Mouse (Mus musculus): Measurements from ENCODE around the gene Foxp4. TPM values are rescaled to one million over a fixed set of nuclear protein-coding genes. Genes with fewer than 3 reads are reported as not detected.

The Foxp4 gene
- polyA plus RNA-seq, 2 experiments, result 38.6 to 104 TPM

GRCm38 (mm10) chr17:47929431-47929830 lies 5.0 kb upstream of the Foxp4 start:
- no peak for TF ChIP-seq POLR2A (IDR thresholded peaks at IDR 0.05; ENCODE audit: borderline replicate concordance, extremely low read depth, insufficient read depth, insufficient read length)
- H3K9me3 ChIP-seq (ENCODE audit: control insufficient read depth, low read length), result no peaks in the 10 kb centered on the region
- DNase-seq (ENCODE audit: low spot score), result no peak
- no peak overlapping the region for H3K4me2 ChIP-seq (replicated peaks; ENCODE audit: low read depth, low read length, severe bottlenecking)
- H3K4me3 ChIP-seq (replicated peaks; ENCODE audit: low read length), result no peak overlapping the region
- H3K4me1 ChIP-seq (ENCODE audit: control insufficient read depth, insufficient read depth, low read length), result peaks cover 9% of the 10 kb centered on the region; the same call in 1 of the 2 replicates
- H3K27me3 ChIP-seq (ENCODE audit: control insufficient read depth, insufficient read depth, low read length), result no peaks in the 10 kb centered on the region
- 86% methylated on average over 4 of the region's 4 CpGs for WGBS
- H3K9ac ChIP-seq (ENCODE audit: low read depth, low read length, severe bottlenecking), result no peak overlapping the region
- no peak overlapping the region for H3K27ac ChIP-seq (replicated peaks; ENCODE audit: low read depth, low read length)
- ATAC-seq (ENCODE audit: low FRiP score, low read depth), result no peak
- no peaks in the 10 kb centered on the region for H3K36me3 ChIP-seq (ENCODE audit: control insufficient read depth, insufficient read depth, low read length)

- Histone ChIP-seq H3K4me1 (ENCODE audit: control insufficient read depth, insufficient read depth, low read length) (peaks cover 18% of the 10 kb centered on the region), H3K9me3 (ENCODE audit: control insufficient read depth, low read length) (no peaks in the 10 kb centered on the region), H3K36me3 (ENCODE audit: control insufficient read depth, insufficient read depth, low read length) (no peaks in the 10 kb centered on the region), H3K4me2 (replicated peaks; ENCODE audit: low read depth, low read length, severe bottlenecking) (peak overlapping the region; percentile 88), H3K27me3 (ENCODE audit: control insufficient read depth, insufficient read depth, low read length) (no peaks in the 10 kb centered on the region), H3K9ac (ENCODE audit: low read depth, low read length, severe bottlenecking) (no peak overlapping the region), H3K4me3 (replicated peaks; ENCODE audit: low read length) (peak overlapping the region; percentile 98), H3K27ac (replicated peaks; ENCODE audit: low read depth, low read length) (peak overlapping the region; percentile 87)
- no peak for DNase-seq (ENCODE audit: low spot score)
- no peak for ATAC-seq (ENCODE audit: low FRiP score, low read depth)
- no peak for TF ChIP-seq POLR2A (IDR thresholded peaks at IDR 0.05; ENCODE audit: borderline replicate concordance, extremely low read depth, insufficient read depth, insufficient read length)
- WGBS, result 27% methylated on average over 10 of the region's 10 CpGs
Measured at GRCm38 (mm10) chr17:47925988-47926387, 1.5 kb upstream of the Foxp4 start.

DNA sequence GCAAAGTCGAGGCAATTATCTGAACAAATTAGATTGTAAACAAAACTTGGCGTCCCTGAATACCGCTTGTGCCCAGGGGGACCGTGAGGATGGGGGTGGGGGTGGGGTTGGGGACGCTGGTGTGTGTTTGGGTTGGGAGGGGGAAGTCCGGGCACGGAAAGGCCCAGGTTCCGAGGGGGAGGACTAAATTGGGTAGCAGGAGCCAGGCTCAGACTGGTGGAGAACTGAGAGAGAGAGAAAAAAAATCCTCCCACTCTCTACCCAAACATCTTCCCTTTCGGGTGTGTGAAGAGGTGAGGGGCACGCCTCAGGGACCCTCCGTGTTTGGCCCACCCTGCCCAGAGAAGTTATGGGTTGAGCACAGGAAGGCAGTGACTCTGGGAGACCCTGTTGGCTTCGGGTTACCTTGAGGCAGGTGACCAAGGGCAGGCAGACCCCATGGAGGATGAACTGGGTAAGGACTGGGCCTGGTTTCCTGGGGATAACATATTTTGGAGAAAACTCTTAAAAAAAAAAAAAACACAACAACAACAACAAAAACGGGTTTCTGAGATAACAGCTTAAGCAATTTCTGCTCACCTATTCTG lies 988 bp upstream of the Foxp4 start:
- Histone ChIP-seq H3K9me3 (ENCODE audit: control insufficient read depth, low read length) (no peaks in the 10 kb centered on the region), H3K36me3 (ENCODE audit: control insufficient read depth, insufficient read depth, low read length) (no peaks in the 10 kb centered on the region), H3K4me2 (replicated peaks; ENCODE audit: low read depth, low read length, severe bottlenecking) (peak overlapping the region; percentile 88), H3K27me3 (ENCODE audit: control insufficient read depth, insufficient read depth, low read length) (no peaks in the 10 kb centered on the region), H3K4me1 (ENCODE audit: control insufficient read depth, insufficient read depth, low read length) (peaks cover 24% of the 10 kb centered on the region), H3K27ac (replicated peaks; ENCODE audit: low read depth, low read length) (peak overlapping the region; percentile 87), H3K4me3 (replicated peaks; ENCODE audit: low read length) (peak overlapping the region; percentile 98), H3K9ac (ENCODE audit: low read depth, low read length, severe bottlenecking) (peak overlapping the region; percentile 96)
- no peak for ATAC-seq (ENCODE audit: low FRiP score, low read depth)
- 3% methylated on average over 13 of the region's 13 CpGs for WGBS
- no peak for DNase-seq (ENCODE audit: low spot score)
- TF ChIP-seq POLR2A (IDR thresholded peaks at IDR 0.05; ENCODE audit: borderline replicate concordance, extremely low read depth, insufficient read depth, insufficient read length), result no peak

DNA sequence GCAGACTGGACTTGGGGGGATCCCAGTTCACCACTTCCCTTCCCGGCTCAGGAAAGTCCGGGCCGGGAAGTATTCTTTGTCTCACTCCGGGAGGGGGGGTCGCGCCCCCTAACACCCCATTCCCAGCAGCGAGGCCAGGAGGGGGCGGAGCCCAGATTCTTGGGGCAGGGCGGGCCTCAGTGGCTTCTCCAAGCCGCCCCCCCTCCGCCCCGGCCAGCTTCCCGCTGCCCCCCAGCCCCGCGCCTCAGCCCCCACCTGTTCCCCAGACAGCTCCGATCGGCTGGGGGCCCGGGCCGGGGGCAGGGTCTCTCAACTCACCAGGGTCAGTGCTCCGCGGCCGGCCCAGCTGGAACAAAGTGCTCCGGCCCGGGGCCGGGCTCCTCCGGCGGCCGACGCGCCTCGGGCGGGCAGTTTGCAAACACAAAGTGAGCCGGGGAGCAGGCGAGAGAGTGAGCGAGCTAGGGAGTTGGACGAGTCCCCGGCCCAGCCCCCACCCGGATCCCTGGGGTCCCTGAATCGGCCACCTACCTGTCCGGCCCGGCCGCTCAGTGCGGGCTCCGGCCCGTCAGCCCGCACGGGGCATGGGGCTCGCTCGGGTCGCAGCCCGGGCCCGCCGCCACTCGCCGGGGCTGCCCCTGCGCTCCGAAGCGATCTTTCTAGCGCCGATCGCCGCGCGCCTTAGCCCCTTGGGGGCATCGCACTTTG lies 615 bp downstream of the Foxp4 start:
- DNase-seq (ENCODE audit: low spot score), result peak; percentile 63
- WGBS, result under 1% methylated on average over 34 of the region's 65 CpGs
- peak; percentile 36 for ATAC-seq (ENCODE audit: low FRiP score, low read depth)
- Histone ChIP-seq H3K9ac (ENCODE audit: low read depth, low read length, severe bottlenecking) (peak overlapping the region; percentile 96), H3K36me3 (ENCODE audit: control insufficient read depth, insufficient read depth, low read length) (peaks cover 8% of the 10 kb centered on the region), H3K27me3 (ENCODE audit: control insufficient read depth, insufficient read depth, low read length) (no peaks in the 10 kb centered on the region), H3K4me2 (replicated peaks; ENCODE audit: low read depth, low read length, severe bottlenecking) (peak overlapping the region; percentile 88), H3K4me3 (replicated peaks; ENCODE audit: low read length) (peak overlapping the region; percentile 98), H3K4me1 (ENCODE audit: control insufficient read depth, insufficient read depth, low read length) (peaks cover 33% of the 10 kb centered on the region), H3K27ac (replicated peaks; ENCODE audit: low read depth, low read length) (peak overlapping the region; percentile 87), H3K9me3 (ENCODE audit: control insufficient read depth, low read length) (no peaks in the 10 kb centered on the region)
- no peak for TF ChIP-seq POLR2A (IDR thresholded peaks at IDR 0.05; ENCODE audit: borderline replicate concordance, extremely low read depth, insufficient read depth, insufficient read length)

DNA sequence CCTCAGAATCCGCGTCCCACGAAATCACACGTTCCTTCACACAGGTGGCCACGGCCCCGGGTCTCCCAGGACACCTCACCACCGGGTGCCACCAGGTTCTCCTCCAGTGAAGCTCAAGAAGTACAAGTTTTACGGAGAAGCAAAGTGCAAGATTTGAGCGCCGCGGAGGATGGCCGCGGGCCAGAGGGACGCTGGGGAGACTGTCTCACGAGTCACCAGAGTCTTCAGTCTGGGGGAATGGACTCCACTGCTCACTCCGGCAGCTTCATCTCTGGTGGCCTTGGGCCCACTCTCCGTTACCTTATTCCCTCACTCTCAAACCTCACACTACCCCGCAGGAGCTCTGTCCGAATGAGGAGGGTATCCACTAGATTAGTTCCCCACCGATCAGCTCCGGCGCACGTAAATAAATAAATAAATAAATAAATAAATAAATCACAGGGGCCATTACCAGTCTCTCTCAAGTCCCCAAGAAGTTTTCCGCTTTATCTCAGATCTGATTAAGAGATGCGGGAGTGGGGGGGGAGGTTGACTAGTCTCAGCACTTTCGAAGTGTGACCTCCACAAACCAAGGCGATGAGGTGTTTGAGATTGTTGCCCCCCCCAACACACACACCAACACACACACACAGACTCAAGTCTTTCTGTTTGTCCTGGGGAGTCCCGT lies 1.3 kb downstream of the Foxp4 start:
- no peak for ATAC-seq (ENCODE audit: low FRiP score, low read depth)
- peaks cover 34% of the 10 kb centered on the region for H3K4me1 ChIP-seq (ENCODE audit: control insufficient read depth, insufficient read depth, low read length)
- under 1% methylated on average over 28 of the region's 28 CpGs for WGBS

More for the DNA sequence above, 1.3 kb downstream of the Foxp4 start:
- Histone ChIP-seq H3K9me3 (ENCODE audit: control insufficient read depth, low read length) (no peaks in the 10 kb centered on the region), H3K4me3 (replicated peaks; ENCODE audit: low read length) (peak overlapping the region; percentile 98), H3K36me3 (ENCODE audit: control insufficient read depth, insufficient read depth, low read length) (peaks cover 14% of the 10 kb centered on the region), H3K27me3 (ENCODE audit: control insufficient read depth, insufficient read depth, low read length) (no peaks in the 10 kb centered on the region), H3K27ac (replicated peaks; ENCODE audit: low read depth, low read length) (peak overlapping the region; percentile 87), H3K4me2 (replicated peaks; ENCODE audit: low read depth, low read length, severe bottlenecking) (peak overlapping the region; percentile 88), H3K9ac (ENCODE audit: low read depth, low read length, severe bottlenecking) (peak overlapping the region; percentile 96)
- TF ChIP-seq POLR2A (IDR thresholded peaks at IDR 0.05; ENCODE audit: borderline replicate concordance, extremely low read depth, insufficient read depth, insufficient read length), result no peak
- DNase-seq (ENCODE audit: low spot score), result no peak
